Mouse (Mus musculus) heart, postnatal 14 days (tissue): ENCODE data around the gene Ank3. TPM values are rescaled to one million over a fixed set of nuclear protein-coding genes. Genes with fewer than 3 reads are reported as not detected.
A peak's percentile ranks its signal among the peaks of the same experiment; 100 is the strongest.
"Not testable (repeated sequence)": the region's sequence is repeated elsewhere in the genome, so short reads cannot be mapped to it uniquely, and the experiment has no call there.

Experiments
- DNase-seq, 2 experiments: peaks; one replicate each; pipeline ENCODE4 v3.0.0; 2021 to 2022
- intact Hi-C: fragments of 180-260 bp; cut with DNase I; formaldehyde crosslinking; loops from one replicate; pipeline ENCODE4 v1.15.1; 2025
- long read RNA-seq, 2 experiments: library from polyadenylated mRNA; stranded (forward); transcript quantifications; one replicate each; pipeline ENCODE4 v2.0.0; 2021
- total RNA-seq, 2 experiments: library from RNA; stranded (reverse); gene quantifications; 2 replicates each; pipeline ENCODE4 v1.2.3; 2021

The Ank3 gene
- total RNA-seq = 10 to 100 TPM; 78.4 to 78.6 TPM
- long read RNA-seq, experiment 1, partial matches to known transcripts = 4 of 12 reads
- long read RNA-seq, experiment 1, other reads (novel, unspliced or antisense) = 7 of 12 reads
- long read RNA-seq, experiment 2, partial matches to known transcripts = 1 of 12 reads
- long read RNA-seq, experiment 2, other reads (novel, unspliced or antisense) = 10 of 12 reads

GRCm38 (mm10) chr10:69398763-69399590 lies at the start of gene Ank3:
TSS of gene Ank3 (plus strand) at chr10:69398773.
- DNase-seq = peak; percentile 25 to 28
- intact Hi-C loops = no loop called here

GRCm38 (mm10) chr10:69351071-69351841 lies 47.3 kb upstream of the Ank3 start:
- peak; percentile 39 to 47 for DNase-seq
- intact Hi-C loops = no loop called here

GRCm38 (mm10) chr10:69351842-69352211 lies 46.7 kb upstream of the Ank3 start:
- DNase-seq = peak in 1 of 2 experiments; percentile 4

GRCm38 (mm10) chr10:69352212-69353085 lies 46.1 kb upstream of the Ank3 start, which contains the start of gene Cdk1:
TSS of gene Cdk1 (minus strand) at chr10:69352938.
- DNase-seq = peak; percentile 95 to 98
- intact Hi-C loops = no loop called here

More at GRCm38 (mm10) chr10:69351842-69352211, 46.7 kb upstream of the Ank3 start:
- intact Hi-C loops = no loop called here

GRCm38 (mm10) chr10:69353086-69353479 lies 45.5 kb upstream of the Ank3 start:
- intact Hi-C loops, DNase-seq: not testable (repeated sequence)

- no peak for DNase-seq
- intact Hi-C loops = no loop called here
Observed at GRCm38 (mm10) chr10:69359666-69360065, 38.9 kb upstream of the Ank3 start.

GRCm38 (mm10) chr10:69366208-69366607 lies 32.4 kb upstream of the Ank3 start:
- DNase-seq = peak; percentile 9 to 25
- intact Hi-C loops = no loop called here

GRCm38 (mm10) chr10:69366877-69367387 lies 31.6 kb upstream of the Ank3 start:
- DNase-seq = no peak
- intact Hi-C loops = no loop called here

GRCm38 (mm10) chr10:69369321-69369720 lies 29.3 kb upstream of the Ank3 start:
- DNase-seq = no peak
- intact Hi-C loops = no loop called here

- DNase-seq = peak; percentile 32 to 56
- intact Hi-C loops = loop anchor here (5.0 kb wide), 1 partner anchor 286 kb away; no protein-coding TSS in a partner anchor
Observed at GRCm38 (mm10) chr10:69371441-69371840, 27.1 kb upstream of the Ank3 start.

GRCm38 (mm10) chr10:69372061-69372460 lies 26.5 kb upstream of the Ank3 start:
- intact Hi-C loops = loop anchor here (5.0 kb wide), 1 partner anchor 285 kb away; no protein-coding TSS in a partner anchor
- DNase-seq = no peak

GRCm38 (mm10) chr10:69373796-69374550 lies 24.6 kb upstream of the Ank3 start:
- intact Hi-C loops = loop anchor here (5.0 kb wide), 1 partner anchor 283 kb away; no protein-coding TSS in a partner anchor
- DNase-seq = no peak

GRCm38 (mm10) chr10:69375154-69375553 lies 23.4 kb upstream of the Ank3 start:
- no peak for DNase-seq
- intact Hi-C loops = no loop called here

GRCm38 (mm10) chr10:69383186-69383585 lies 15.4 kb upstream of the Ank3 start:
- intact Hi-C loops = no loop called here
- DNase-seq = no peak

GRCm38 (mm10) chr10:69384640-69385039 lies 13.9 kb upstream of the Ank3 start:
- intact Hi-C loops = no loop called here

GRCm38 (mm10) chr10:69385136-69385535 lies 13.4 kb upstream of the Ank3 start:
- intact Hi-C loops = no loop called here
- no peak for DNase-seq

More at GRCm38 (mm10) chr10:69384640-69385039, 13.9 kb upstream of the Ank3 start:
- DNase-seq = no peak

GRCm38 (mm10) chr10:69386767-69387166 lies 11.8 kb upstream of the Ank3 start:
- intact Hi-C loops = no loop called here
- DNase-seq = no peak

GRCm38 (mm10) chr10:69389511-69389910 lies 9.1 kb upstream of the Ank3 start:
- intact Hi-C loops = no loop called here
- no peak for DNase-seq
